29 mouse cellular contexts compared by ENCODE assay signal in the genomic region with DNA sequence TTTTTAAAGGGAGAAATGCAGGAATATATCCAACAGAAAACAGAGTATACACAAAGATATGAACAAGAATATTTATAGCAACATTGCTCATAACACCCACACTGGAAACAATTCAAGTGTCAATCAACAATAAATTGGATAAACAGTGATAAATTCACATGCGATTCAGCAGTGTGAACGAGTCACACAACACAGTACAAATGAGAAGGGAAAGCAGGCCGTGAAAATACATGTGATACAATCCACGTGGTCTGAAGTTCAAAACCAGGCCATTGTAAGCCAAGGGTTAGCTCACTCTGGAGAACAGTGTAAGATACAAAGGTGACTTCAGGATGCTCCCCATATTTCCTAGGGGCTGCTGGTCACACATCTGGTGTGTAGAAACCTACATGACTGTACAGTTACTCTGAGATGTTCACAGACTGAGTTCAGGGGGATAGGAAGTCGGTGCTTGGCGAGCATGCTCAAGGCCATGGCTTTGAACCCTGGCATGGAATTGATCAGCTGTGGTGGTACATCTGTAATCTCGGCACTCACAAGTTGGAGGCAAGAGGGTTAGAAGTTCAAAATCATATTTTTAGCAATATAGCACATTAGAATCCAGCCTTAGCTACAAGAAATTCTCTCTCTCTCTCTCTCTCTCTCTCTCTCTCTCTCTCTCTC. TPM values are rescaled to one million over a fixed set of nuclear protein-coding genes. Genes with fewer than 3 reads are reported as not detected.
DNase-seq lines count a peak whose midpoint lies in the region; ATAC-seq and TF ChIP-seq lines count a peak whose summit lies in the region.
"Had no signal": no experiment of that assay in that cellular context is flagged by ENCODE, and none has a peak within 500 bp of the region (broad histone marks: within the 10 kb centered on the region; RNA-seq: fewer than 3 reads in every experiment).

No protein-coding gene starts in this region.

- 0 out of 4 replicates have a peak, but pooled peaks of 1 of the 2 experiments have one; percentile 3 for TF ChIP-seq EP300 in MEL (IDR thresholded peaks at IDR 0.05; ENCODE audit: low read depth in 1 of 2, low read length in 2 of 2)

- H3K9ac ChIP-seq in forebrain, embryonic 16.5 days (replicated peaks; ENCODE audit: low read depth, low read length), result no peak overlapping the region
- no peak overlapping the region for H3K9ac ChIP-seq in forebrain, embryonic 13.5 days
- no peak overlapping the region for H3K9ac ChIP-seq in heart, embryonic 15.5 days
- no peak overlapping the region for H3K9ac ChIP-seq in MEL (ENCODE audit: control insufficient read depth, low read depth, low read length, poor library complexity, severe bottlenecking)
- H3K9ac ChIP-seq: embryonic facial prominence, embryonic 12.5 days; embryonic facial prominence, embryonic 15.5 days; heart, embryonic 12.5 days; hindbrain, embryonic 14.5 days had no signal

- WGBS in forebrain, embryonic 16.5 days, result 54% methylated on average over 7 of the region's 7 CpGs
- WGBS in forebrain, embryonic 13.5 days, result 74% methylated on average over 7 of the region's 7 CpGs
- WGBS in heart, embryonic 15.5 days, result 41% methylated on average over 7 of the region's 7 CpGs

- H3K27ac ChIP-seq in forebrain, embryonic 16.5 days (ENCODE audit: low read length), result no peak overlapping the region
- H3K27ac ChIP-seq in forebrain, embryonic 13.5 days, result no peak overlapping the region
- H3K27ac ChIP-seq in heart, embryonic 15.5 days, result peak overlapping the region; percentile 5; the same call in 1 of the 2 replicates
- H3K27ac ChIP-seq in MEL (ENCODE audit: control insufficient read depth, low read depth, low read length), result no peak overlapping the region
- H3K27ac ChIP-seq: embryonic facial prominence, embryonic 12.5 days; embryonic facial prominence, embryonic 15.5 days; hindbrain, embryonic 14.5 days; hindbrain, postnatal 0 days had no signal

- no peak for DNase-seq in heart, adult 11 months
- DNase-seq in MEL (ENCODE audit: low read depth, low spot score), result peak; percentile 36
- peak; percentile 24 for DNase-seq in brain, adult 2 months (ENCODE audit: low read depth, low spot score)
- no peak for DNase-seq in lung, postnatal 10 days
- DNase-seq in Muller cell, postnatal 12 days (ENCODE audit: inconsistent ontology term), result no peak
- DNase-seq: adrenal gland, adult 8-10 months; adrenal gland, postnatal 36 days; cerebellum, adult 11 months; cerebellum, adult 2 months; cerebellum, adult 9-11 months; cerebellum, postnatal 25 days; gastrocnemius, postnatal 10 days; gastrocnemius, postnatal 36 days; heart, postnatal 36 days; kidney, adult 18-20 months; kidney, adult 9 months had no signal

- 0 out of 2 replicates have a peak, but pooled peaks have one; percentile 24 for ATAC-seq in forebrain, embryonic 16.5 days
- no peak for ATAC-seq in forebrain, embryonic 13.5 days
- ATAC-seq in heart, embryonic 15.5 days (replicated peaks; ENCODE audit: insufficient number of reproducible peaks, insufficient read depth, low FRiP score, low read depth), result no peak
- ATAC-seq: CD4-positive, CD25-positive, alpha-beta regulatory T cell, adult 4 months; hindbrain, postnatal 0 days; inflammation-experienced regulatory T-cells, adult 6 months; intestine, embryonic 16.5 days had no signal

- H3K4me1 ChIP-seq in forebrain, embryonic 16.5 days (replicated peaks; ENCODE audit: control insufficient read depth, insufficient read depth, low read length), result peaks cover 11% of the 10 kb centered on the region
- peaks cover 11% of the 10 kb centered on the region for H3K4me1 ChIP-seq in forebrain, embryonic 13.5 days
- H3K4me1 ChIP-seq in heart, embryonic 15.5 days (replicated peaks), result peaks cover 22% of the 10 kb centered on the region
- peaks cover 8 to 30% of the 10 kb centered on the region in 2 experiments for H3K4me1 ChIP-seq in MEL (ENCODE audit: control insufficient read depth in 1 of 2, insufficient read depth in 2 of 2, low read length in 2 of 2)
- H3K4me1 ChIP-seq: embryonic facial prominence, embryonic 12.5 days had no signal

- no peaks in the 10 kb centered on the region for H3K9me3 ChIP-seq in forebrain, embryonic 16.5 days (ENCODE audit: control insufficient read depth, low read length)
- H3K9me3 ChIP-seq in forebrain, embryonic 13.5 days (replicated peaks), result no peaks in the 10 kb centered on the region
- no peaks in the 10 kb centered on the region for H3K9me3 ChIP-seq in heart, embryonic 15.5 days (replicated peaks)
- no peaks in the 10 kb centered on the region for H3K9me3 ChIP-seq in MEL (replicated peaks; ENCODE audit: insufficient read depth, low read length)
- H3K9me3 ChIP-seq: embryonic facial prominence, embryonic 12.5 days; embryonic facial prominence, embryonic 15.5 days; heart, embryonic 12.5 days had no signal

- H3K4me2 ChIP-seq in forebrain, embryonic 16.5 days (ENCODE audit: low read length), result no peak overlapping the region
- H3K4me2 ChIP-seq in forebrain, embryonic 13.5 days, result no peak overlapping the region
- no peak overlapping the region for H3K4me2 ChIP-seq in heart, embryonic 15.5 days
- H3K4me2 ChIP-seq: embryonic facial prominence, embryonic 12.5 days; embryonic facial prominence, embryonic 15.5 days; hindbrain, embryonic 14.5 days had no signal

- TF ChIP-seq CTCF in MEL (IDR thresholded peaks at IDR 0.05 in 2 of 3, conservative IDR thresholded peaks at IDR 0.05 in 1 of 3; ENCODE audit: control insufficient read depth in 1 of 3, insufficient read depth in 1 of 3, low read depth in 2 of 3, low read length in 3 of 3, poor library complexity in 1 of 3, severe bottlenecking in 1 of 3), result no peak

- H3K79me2 ChIP-seq in MEL (ENCODE audit: control insufficient read depth, insufficient read depth, low read length, poor library complexity), result no peaks in the 10 kb centered on the region

- no peak for TF ChIP-seq POLR2A in MEL (IDR thresholded peaks at IDR 0.05; ENCODE audit: control insufficient read depth in 1 of 2, insufficient read depth in 1 of 2, low read depth in 1 of 2, low read length in 2 of 2, poor library complexity in 1 of 2)

- H3K36me3 ChIP-seq in forebrain, embryonic 16.5 days (ENCODE audit: control insufficient read depth, insufficient read depth), result no peaks in the 10 kb centered on the region
- H3K36me3 ChIP-seq in forebrain, embryonic 13.5 days (ENCODE audit: poor library complexity, severe bottlenecking), result no peaks in the 10 kb centered on the region
- no peaks in the 10 kb centered on the region for H3K36me3 ChIP-seq in heart, embryonic 15.5 days
- H3K36me3 ChIP-seq in MEL (ENCODE audit: control insufficient read depth in 1 of 2, insufficient read depth in 2 of 2, low read length in 2 of 2), result peaks cover 0 to 19% of the 10 kb centered on the region in 2 experiments; a peak in 2 of 4 replicates
- H3K36me3 ChIP-seq: embryonic facial prominence, embryonic 12.5 days; embryonic facial prominence, embryonic 15.5 days; heart, embryonic 12.5 days had no signal

- H3K4me3 ChIP-seq in forebrain, embryonic 16.5 days (replicated peaks; ENCODE audit: low read length), result no peak overlapping the region
- no peak overlapping the region for H3K4me3 ChIP-seq in forebrain, embryonic 13.5 days
- H3K4me3 ChIP-seq in heart, embryonic 15.5 days, result no peak overlapping the region
- H3K4me3 ChIP-seq in MEL (ENCODE audit: control insufficient read depth in 1 of 2, insufficient read depth in 1 of 2, low read depth in 2 of 2, low read length in 2 of 2), result no peak overlapping the region
- H3K4me3 ChIP-seq: embryonic facial prominence, embryonic 12.5 days; embryonic facial prominence, embryonic 15.5 days; heart, embryonic 12.5 days had no signal

- no peaks in the 10 kb centered on the region for H3K27me3 ChIP-seq in forebrain, embryonic 16.5 days (replicated peaks; ENCODE audit: control insufficient read depth, insufficient read depth, low read length)
- H3K27me3 ChIP-seq in forebrain, embryonic 13.5 days, result 0 out of 2 replicates have a peak, but pooled peaks cover 5% of the 10 kb centered on the region
- H3K27me3 ChIP-seq in heart, embryonic 15.5 days, result no peaks in the 10 kb centered on the region
- H3K27me3 ChIP-seq in MEL (ENCODE audit: control insufficient read depth in 1 of 2, insufficient read depth in 2 of 2, low read length in 2 of 2), result no peaks in the 10 kb centered on the region
- H3K27me3 ChIP-seq: heart, embryonic 12.5 days had no signal

- no peak for TF ChIP-seq RAD21 in MEL (IDR thresholded peaks at IDR 0.05; ENCODE audit: low read depth, low read length)

RNA-seq across cellular contexts. Expression of a gene that starts 10.2 kb away (rescaled TPM):
- 7.5 and 9.9 TPM in 2 replicates for polyA plus RNA-seq in forebrain, embryonic 16.5 days (2015; fragmentation: Nextera tagmentation; extraction: Ambion mirVana)
- polyA plus RNA-seq in forebrain, embryonic 13.5 days (2015; fragmentation: Nextera tagmentation; extraction: Ambion mirVana), result 5.6 and 5.9 TPM in 2 replicates
- polyA plus RNA-seq in heart, embryonic 15.5 days (2015; fragmentation: Nextera tagmentation; extraction: Ambion mirVana), result 27.9 and 30.6 TPM in 2 replicates
- total RNA-seq in MEL (2012; rRNA removed), result 2.0 and 3.9 TPM in 2 replicates
- 1 to 10 TPM in 1 of 2 experiments, not detected in 1; 6.2 TPM for polyA plus RNA-seq in MEL (2012; ENCODE audit: insufficient read depth in 1 of 2, insufficient read length in 2 of 2, low read depth in 1 of 2, low replicate concordance in 2 of 2, missing spikeins in 1 of 2)
- total RNA-seq: granulocyte monocyte progenitor cell, adult 5-6 weeks had no signal

RNA-seq across cellular contexts. Expression of a gene that starts 17.1 kb away (rescaled TPM):
- polyA plus RNA-seq in forebrain, embryonic 16.5 days (2015; fragmentation: Nextera tagmentation; extraction: Ambion mirVana), result 1.8 and 1.9 TPM in 2 replicates
- 0.52 and 0.57 TPM in 2 replicates for polyA plus RNA-seq in forebrain, embryonic 13.5 days (2015; fragmentation: Nextera tagmentation; extraction: Ambion mirVana)
- 0.81 and 1.6 TPM in 2 replicates for polyA plus RNA-seq in heart, embryonic 15.5 days (2015; fragmentation: Nextera tagmentation; extraction: Ambion mirVana)
- total RNA-seq in MEL (2012; rRNA removed), result 30.2 and 41.2 TPM in 2 replicates
- polyA plus RNA-seq in MEL (2012; ENCODE audit: insufficient read depth in 1 of 2, insufficient read length in 2 of 2, low read depth in 1 of 2, low replicate concordance in 2 of 2, missing spikeins in 1 of 2), result 10 to 100 TPM in 1 of 2 experiments, not detected in 1; 41.5 TPM
- total RNA-seq: gastrocnemius, postnatal 36 days had no signal

RNA-seq across cellular contexts. Expression of a gene that starts 18.7 kb away (rescaled TPM):
- 46.1 and 58.1 TPM in 2 replicates for polyA plus RNA-seq in forebrain, embryonic 16.5 days (2015; fragmentation: Nextera tagmentation; extraction: Ambion mirVana)
- polyA plus RNA-seq in forebrain, embryonic 13.5 days (2015; fragmentation: Nextera tagmentation; extraction: Ambion mirVana), result 39.0 and 48.1 TPM in 2 replicates
- polyA plus RNA-seq in heart, embryonic 15.5 days (2015; fragmentation: Nextera tagmentation; extraction: Ambion mirVana), result 54.4 and 70.1 TPM in 2 replicates
- 72.4 and 76.9 TPM in 2 replicates for total RNA-seq in MEL (2012; rRNA removed)
- 100 to 1,000 TPM in 1 of 2 experiments, not detected in 1; 124 TPM for polyA plus RNA-seq in MEL (2012; ENCODE audit: insufficient read depth in 1 of 2, insufficient read length in 2 of 2, low read depth in 1 of 2, low replicate concordance in 2 of 2, missing spikeins in 1 of 2)

RNA-seq across cellular contexts. Expression of a gene that starts 23.4 kb away (rescaled TPM):
- 4.7 and 6.2 TPM in 2 replicates for polyA plus RNA-seq in forebrain, embryonic 16.5 days (2015; fragmentation: Nextera tagmentation; extraction: Ambion mirVana)
- polyA plus RNA-seq in forebrain, embryonic 13.5 days (2015; fragmentation: Nextera tagmentation; extraction: Ambion mirVana), result 4.3 and 6.9 TPM in 2 replicates
- polyA plus RNA-seq in heart, embryonic 15.5 days (2015; fragmentation: Nextera tagmentation; extraction: Ambion mirVana), result 21.0 and 27.2 TPM in 2 replicates
- 1.8 and 2.0 TPM in 2 replicates for total RNA-seq in MEL (2012; rRNA removed)
- polyA plus RNA-seq in MEL (2012; ENCODE audit: insufficient read depth in 1 of 2, insufficient read length in 2 of 2, low read depth in 1 of 2, low replicate concordance in 2 of 2, missing spikeins in 1 of 2), result 1 to 10 TPM in 1 of 2 experiments, not detected in 1; 6.8 TPM
- total RNA-seq: granulocyte monocyte progenitor cell, adult 5-6 weeks had no signal

RNA-seq across cellular contexts. Expression of a gene that starts 38.4 kb away (rescaled TPM):
- 0.14 and 0.36 TPM in 2 replicates for polyA plus RNA-seq in forebrain, embryonic 16.5 days (2015; fragmentation: Nextera tagmentation; extraction: Ambion mirVana)
- 0.24 TPM in 1 of 2 replicates, not detected in the other for polyA plus RNA-seq in forebrain, embryonic 13.5 days (2015; fragmentation: Nextera tagmentation; extraction: Ambion mirVana)
- polyA plus RNA-seq in heart, embryonic 15.5 days (2015; fragmentation: Nextera tagmentation; extraction: Ambion mirVana), result not detected in 2 replicates
- total RNA-seq in MEL (2012; rRNA removed), result 0.04 TPM in 1 of 2 replicates, not detected in the other
- under 1 TPM in 1 of 2 experiments, not detected in 1; 0.35 TPM for polyA plus RNA-seq in MEL (2012; ENCODE audit: insufficient read depth in 1 of 2, insufficient read length in 2 of 2, low read depth in 1 of 2, low replicate concordance in 2 of 2, missing spikeins in 1 of 2)
- total RNA-seq: common myeloid progenitor, adult 5-6 weeks; granulocyte monocyte progenitor cell, adult 5-6 weeks; heart, postnatal 36 days had no signal
- polyA plus RNA-seq: CD4-positive, CD25-positive, alpha-beta regulatory T cell, adult 4 months; inflammation-experienced regulatory T-cells, adult 6 months had no signal

Comparison
In these comparisons a context has a peak if more than half of its experiments do, and no peak if none do; other contexts are left out.
1. DNase-seq: peak in MEL (single experiment) and brain, adult 2 months (single experiment); none in heart, adult 11 months (single experiment), lung, postnatal 10 days (single experiment) and Muller cell, postnatal 12 days (single experiment).